Mouse (Mus musculus): ENCODE measurements around the gene Dpysl4.

DNA sequence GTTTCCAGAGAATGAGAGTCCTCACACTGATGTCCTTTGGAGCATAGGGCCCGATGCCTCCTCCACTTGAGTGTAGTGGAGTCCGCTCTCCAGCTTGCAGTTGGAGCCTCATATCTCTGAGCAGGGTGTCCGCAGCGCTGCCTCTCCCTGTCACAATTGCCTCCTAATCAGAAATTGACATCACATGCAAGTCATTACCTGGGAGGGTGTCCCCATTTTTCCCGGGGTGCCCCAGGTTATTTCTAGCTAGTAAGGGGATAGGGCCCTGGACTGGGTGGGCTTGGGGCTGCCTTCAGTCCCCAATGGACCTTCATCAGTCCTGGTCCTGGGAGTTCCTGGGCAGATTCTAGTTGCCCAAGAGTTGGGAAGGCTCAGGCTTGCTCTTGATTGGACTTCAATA, 6.9 kb downstream of the Dpysl4 start:
- TF ChIP-seq CTCF (conservative IDR thresholded peaks at IDR 0.05; ENCODE audit: low read length) (no peak), NANOG (IDR thresholded peaks at IDR 0.05; ENCODE audit: borderline replicate concordance, low read length) (no peak), POU5F1 (IDR thresholded peaks at IDR 0.05; ENCODE audit: borderline replicate concordance, low read length) (no peak)

Data from E14TG2a.4 (cell line).